Mouse (Mus musculus) spleen, postnatal 14 days (tissue): ENCODE data around the gene Psmb3.

Experiments used
- DNase-seq, 2 experiments: peaks; one replicate each; pipeline ENCODE4 v3.0.0; 2021 to 2022; ENCODE audit warnings: low spot score in 2 of 2

Psmb3 gene

DNA sequence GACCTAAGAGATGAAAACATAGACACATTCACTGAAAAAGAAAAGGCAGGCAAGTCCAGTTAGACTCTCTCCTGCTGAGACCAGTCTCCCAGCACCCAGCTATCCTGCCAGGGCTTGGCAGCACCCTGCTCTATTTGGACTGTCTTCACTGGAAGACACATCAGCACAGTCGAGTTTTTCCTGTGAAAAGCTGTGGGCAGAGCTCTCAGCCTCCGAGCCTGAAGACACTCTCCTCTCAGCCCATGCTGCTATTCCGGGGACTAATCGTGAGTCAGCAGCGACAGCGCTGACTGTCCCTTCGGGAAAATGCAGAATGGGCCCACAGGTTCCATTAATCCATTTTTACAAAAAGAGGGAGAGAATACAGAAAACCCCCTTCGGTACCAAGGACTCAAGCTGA lies 50.1 kb downstream of the Psmb3 start:
- DNase-seq, result no peak

DNA sequence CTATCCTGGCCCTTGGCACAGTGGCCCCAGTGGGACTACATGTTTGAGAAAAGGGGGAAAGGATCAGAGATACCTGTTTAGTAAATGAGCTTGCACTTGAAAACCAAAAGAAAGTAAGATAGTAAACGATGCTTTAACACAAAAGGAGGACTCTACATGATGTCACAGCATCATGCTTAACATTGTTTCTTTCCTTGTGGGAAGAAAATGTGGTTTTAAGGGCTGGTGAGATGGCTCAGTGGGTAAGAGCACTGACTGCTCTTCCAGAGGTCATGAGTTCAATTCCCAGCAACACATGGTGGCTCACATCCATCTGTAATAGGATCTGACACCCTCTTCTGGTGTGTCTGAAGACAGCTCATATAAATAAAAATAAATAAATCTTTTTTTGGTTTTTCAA lies 54.9 kb downstream of the Psmb3 start:
- no peak for DNase-seq

DNA sequence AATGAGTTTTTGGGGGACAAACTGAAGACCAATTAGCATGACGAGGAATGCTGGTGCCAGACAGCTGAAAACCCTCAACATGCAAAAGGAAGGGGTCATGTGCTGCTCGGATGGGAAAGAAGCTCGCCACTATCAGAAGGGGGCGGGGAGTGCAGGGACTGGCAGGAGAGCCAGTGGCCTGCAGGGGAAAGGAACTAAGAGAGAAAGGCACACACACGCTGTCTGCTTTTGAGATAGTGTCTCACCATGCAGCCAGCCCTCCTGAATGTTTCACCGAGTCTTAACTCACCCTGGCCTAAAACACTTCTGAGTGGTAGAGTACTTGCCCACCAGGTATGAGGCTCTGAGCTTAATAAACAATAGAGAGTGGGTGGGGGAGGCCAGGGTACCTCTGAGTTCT lies 55.7 kb downstream of the Psmb3 start:
- no peak for DNase-seq

DNA sequence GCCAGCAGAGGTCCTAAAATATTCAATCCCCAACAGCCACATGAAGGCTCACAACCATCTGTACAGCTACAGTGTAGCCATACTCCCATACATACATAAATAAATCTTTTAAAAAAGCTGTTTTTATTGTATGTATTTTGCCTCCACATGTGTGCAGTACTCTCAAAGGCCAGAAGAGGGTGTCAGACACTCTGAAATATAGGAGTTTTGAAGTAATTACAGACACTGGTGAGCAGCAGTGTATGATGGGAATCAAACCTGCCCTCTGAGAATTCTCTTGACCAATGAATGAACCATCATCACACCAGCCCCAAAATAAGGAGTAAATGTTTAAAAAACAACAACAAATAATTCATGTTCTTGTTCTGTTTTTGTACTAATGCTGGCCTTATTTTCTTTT lies 58.4 kb downstream of the Psmb3 start:
- no peak for DNase-seq
